Mouse (Mus musculus) bone marrow macrophage, adult 2 months (primary cell): ENCODE measurements around the gene Fbxl19.

ENCODE experiments used
- CTCF ChIP-seq: IDR thresholded peaks from 2 replicates; pipeline ENCODE4 v1.5.1; 2012; ENCODE audit warnings: low read depth, mild to moderate bottlenecking, low read length, moderate library complexity
- POLR2A ChIP-seq: IDR thresholded peaks from 2 replicates; pipeline ENCODE4 v1.6.1; 2012; ENCODE audit warnings: mild to moderate bottlenecking, low read depth, low read length, borderline replicate concordance

DNA sequence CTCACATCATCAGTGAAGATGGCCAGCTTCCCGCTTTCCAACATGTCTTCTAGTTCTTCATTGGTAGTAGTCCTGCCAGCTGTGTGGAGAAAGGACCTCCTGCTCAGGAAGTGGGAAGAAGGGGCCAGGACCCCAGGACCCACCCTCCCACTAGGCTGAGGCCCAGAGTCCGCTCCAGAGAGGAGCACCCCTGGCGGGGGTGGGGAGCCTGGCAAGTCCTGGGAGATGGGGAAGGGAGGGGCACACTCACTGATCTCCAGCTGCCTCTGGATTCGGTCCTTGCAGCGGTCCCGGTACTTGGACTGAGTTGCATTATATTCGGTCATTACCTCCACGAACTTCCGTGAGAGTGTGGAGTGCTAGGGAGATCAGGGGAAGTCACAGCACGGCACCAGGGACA lies 66.3 kb downstream of the Fbxl19 start:
- TF ChIP-seq CTCF: no peak
- TF ChIP-seq POLR2A: no peak
